Mouse (Mus musculus) gastrocnemius, adult 18-20 months (tissue): ENCODE measurements around the gene Ifitm2. TPM values are rescaled to one million over a fixed set of nuclear protein-coding genes. Genes with fewer than 3 reads are reported as not detected.
"Not testable (repeated sequence)": the region's sequence is repeated elsewhere in the genome, so short reads cannot be mapped to it uniquely, and the experiment has no call there.

ENCODE experiments used
- DNase-seq: peaks from one replicate; pipeline ENCODE4 v3.0.0; 2021; ENCODE audit warnings: low spot score
- total RNA-seq, 2 experiments: library from RNA; stranded (reverse); gene quantifications; 2 replicates each; pipeline ENCODE4 v1.2.3; 2021

Gene Ifitm2
- total RNA-seq, 2 experiments from 2014 or later, result 44.8 to 64.4 TPM

DNA sequence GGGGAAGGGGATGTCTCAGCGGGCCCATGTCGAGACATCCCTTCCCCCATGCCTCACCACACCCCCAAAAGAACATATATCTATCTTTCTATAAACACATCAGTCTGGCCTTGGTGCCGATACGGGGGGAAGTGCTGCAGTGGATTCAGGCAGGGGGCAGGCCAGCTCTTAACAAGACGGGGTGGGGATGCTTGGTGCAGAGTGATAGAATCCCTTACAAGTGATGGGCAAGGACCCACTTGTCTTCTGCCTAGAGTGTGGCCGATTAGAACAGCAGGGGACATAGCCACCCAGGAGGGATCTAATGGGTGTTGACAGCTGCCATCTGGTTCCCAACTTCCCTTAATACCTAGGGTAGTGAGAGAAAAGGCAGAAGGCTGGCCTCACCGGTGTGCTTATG lies 15.1 kb upstream of the Ifitm2 start:
- DNase-seq, result no peak

DNA sequence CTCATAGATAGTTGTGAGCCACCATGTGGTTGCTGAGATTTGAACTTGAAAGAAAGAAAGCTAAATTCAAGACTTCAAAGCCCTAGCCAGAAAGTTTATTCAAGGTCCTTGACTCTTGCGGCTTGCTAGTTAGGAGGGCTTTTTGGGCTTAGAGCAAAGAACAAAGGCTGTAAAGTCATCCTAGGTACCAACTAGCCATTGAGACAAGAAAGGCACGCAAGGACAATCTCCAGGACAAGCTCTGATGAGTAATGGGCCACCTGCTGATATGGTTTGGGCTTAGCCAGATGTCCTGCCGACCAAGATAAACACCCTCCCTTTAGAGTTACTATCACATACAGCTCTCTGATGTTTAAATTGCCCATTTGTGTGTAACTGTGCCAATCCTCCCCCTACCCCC lies 12.9 kb upstream of the Ifitm2 start:
- not testable (repeated sequence) for DNase-seq

DNA sequence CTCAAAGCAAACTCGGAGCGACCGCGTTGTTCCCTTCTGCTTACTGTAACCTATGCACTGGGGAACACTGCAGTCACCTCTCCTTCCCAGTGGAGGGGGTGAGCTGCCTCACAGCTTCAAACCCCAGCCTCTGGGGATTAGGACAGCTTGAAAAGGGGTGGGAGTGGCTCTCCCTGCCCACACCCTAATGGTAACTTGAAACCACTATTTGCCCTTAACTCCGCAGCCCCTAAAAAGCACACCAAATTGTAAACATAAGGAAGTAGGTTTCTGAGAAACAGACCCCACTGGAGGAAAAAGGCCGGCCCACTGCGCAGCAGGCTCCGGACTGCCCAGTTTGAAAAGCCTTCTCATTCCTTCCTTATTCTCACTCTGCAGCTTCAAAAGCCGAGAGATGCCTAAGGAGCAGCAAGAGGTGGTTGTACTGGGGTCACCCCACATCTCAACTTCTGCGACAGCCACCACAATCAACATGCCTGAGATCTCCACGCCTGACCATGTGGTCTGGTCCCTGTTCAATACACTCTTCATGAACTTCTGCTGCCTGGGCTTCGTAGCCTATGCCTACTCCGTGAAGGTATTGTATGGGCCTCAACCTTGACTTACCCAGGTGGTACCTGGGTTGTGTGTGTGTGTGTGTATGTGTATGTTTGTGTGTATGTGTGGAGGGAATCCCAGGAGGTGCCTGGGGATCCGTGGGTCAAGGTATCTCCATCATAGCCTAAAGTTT lies 12.2 kb upstream of the Ifitm2 start:
- DNase-seq, result no peak

DNA sequence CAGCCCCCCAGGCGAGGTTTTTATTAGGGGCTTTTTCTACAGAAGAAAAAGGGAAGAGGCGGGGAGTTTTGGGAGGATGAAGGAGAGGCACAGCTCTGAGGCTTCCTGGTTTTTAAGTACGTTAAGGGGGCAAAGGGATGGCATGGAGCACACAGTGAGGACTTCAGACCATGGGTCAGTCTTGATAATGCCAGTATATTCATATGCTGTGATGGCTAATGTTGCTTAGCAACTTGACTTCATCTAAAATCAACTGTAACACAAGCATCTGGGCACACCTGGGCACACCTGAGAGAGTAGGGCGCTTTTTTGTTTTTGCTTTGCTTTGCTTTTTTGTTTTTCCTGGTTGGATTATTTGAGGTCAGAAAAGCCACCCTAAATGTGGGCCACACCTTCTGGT lies 11.1 kb upstream of the Ifitm2 start, which contains the start of gene Ifitm1:
Gene Ifitm1, plus strand, starts transcription at position 301 of the 400 bp plus-strand sequence.
- DNase-seq, result no peak

DNA sequence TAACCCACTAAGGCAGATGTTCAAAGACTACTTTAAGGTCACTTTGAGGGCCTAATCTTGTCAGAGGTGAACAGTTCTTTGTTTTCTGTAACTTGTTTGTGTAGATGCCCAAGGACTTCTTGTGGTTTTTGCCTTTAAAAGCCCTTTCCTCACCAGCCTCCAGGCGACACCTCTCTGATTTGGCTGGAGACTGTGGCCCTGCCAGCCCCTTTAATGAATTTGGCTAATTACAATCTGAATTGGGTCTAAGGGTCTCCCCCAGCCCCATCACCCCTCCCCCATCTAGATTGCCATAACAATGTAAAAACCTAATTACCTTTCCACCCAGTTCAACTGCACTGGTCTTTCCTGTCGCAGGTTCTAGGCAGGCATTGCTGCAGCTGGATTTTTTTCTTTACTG lies 6.9 kb upstream of the Ifitm2 start:
- no peak for DNase-seq

DNA sequence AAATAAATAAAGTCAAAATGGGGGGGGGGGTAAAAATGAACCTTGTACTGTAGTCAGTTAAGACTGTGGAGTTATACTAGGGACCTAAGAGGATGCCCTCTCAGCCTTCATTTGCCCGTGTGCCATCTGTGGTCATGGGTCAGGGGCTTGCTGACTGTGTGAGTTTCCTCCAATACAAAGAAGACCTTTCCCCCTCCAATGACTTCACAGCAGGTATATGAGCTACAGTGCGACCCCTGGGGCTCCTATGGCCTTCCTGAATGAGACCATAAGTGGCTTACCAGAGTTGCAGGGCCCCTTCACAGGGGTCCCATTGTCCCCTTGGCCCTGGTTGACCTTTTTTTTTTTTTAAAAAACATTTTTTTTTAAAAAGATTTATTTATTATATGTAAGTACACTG lies 5.6 kb upstream of the Ifitm2 start:
- no peak for DNase-seq

DNA sequence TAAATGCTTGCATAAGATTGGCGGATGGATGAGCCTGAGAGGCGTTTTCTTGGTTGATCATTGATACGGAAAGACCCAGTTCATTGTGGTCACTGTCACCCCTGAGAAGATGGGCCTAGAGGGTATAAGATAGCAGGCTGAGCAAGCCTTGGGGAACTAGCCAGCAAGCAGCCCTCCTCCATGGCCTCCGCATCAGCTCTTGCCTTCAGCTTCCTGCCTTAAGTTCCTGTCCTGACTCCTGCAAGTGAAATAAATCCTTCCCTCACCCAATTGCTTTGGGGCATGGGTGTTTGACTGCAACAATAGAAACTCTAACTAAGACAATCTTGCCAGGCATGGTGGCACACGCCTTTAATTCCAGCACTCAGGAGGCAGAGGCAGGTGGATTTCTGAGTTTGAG lies 4.2 kb upstream of the Ifitm2 start:
- DNase-seq, result no peak

DNA sequence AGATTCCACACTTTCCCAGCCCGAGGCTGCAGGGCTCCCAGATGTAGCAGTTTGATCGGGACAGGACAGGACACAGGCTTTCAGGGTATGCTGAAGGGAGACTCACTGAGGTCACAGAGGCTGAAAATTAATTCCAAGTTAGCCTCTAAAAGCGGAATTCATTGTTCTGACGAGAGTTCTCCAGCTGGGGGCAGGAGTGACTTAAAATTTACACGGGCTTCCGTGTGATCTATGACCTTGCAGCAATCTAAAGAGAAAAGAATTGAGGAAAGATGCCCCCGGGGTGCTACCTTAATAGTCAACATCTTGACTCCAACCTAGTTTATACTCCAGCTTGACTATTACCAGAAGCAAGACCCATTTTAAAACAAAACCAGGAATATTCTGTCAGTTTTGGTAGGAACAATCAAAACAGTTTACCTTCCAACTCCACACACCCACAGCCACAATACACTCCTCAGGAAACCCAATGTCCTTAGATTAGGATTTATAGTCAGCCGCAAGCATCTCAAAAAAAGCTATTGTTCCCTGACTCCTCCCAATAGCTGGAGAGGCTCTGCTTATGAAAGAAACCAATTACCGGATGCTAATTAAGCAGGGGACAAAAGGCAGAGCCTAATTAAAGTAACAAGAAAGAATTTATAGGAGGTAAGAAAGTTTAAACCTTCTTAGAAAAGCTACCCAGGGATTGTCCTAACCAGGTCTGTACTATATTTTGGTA lies 3.6 kb upstream of the Ifitm2 start:
- peak; percentile 62 for DNase-seq

DNA sequence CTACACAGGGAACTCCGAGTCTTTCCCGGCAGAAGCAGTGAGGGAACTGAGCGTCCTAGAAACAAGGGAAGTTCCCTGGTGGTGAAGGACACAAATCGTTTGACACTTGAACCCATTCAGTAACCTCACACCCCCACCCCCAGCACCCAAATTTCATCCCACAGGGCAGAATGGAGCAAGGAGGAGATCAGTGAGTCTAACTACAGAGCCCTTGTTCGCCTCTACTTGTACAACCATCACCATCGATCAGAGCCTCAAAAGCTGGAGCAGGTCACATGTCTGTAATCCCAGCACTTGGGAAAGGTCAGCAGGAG lies 726 bp upstream of the Ifitm2 start:
- DNase-seq, result no peak

DNA sequence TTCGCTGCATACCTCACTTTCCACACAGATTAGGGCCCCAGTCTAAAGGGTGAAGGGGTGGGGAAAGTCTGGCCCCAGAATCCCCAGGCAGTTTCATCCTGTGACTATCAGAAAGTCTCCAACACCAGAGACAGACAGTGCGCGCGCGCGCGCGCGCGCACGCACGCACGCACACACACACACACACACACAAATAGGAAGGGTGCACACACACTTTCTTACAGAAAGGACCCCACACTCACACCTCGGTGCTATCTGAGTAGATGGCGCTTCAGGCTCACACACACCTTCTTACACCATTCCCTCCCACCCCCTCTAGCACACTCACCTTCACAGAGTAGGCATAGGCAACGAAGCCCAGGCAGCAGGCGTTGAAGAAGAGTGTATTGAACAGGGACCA lies 445 bp downstream of the Ifitm2 start:
- no peak for DNase-seq

DNA sequence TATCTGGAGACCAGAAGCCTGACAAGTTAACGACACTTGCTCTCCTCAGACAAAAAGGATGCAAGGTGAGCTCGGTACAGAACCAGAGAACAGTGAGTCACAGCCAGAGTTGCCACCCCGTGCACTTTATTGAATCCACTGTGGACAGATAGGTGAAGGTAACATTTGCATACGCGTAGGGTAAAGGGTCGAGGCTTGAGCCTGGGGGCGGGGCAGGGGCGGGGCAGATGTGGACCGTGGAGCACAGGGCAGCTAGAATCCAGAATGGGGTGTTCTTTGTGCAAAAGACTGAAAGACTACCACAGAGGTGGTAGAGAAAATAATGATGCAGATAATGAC lies 1.1 kb downstream of the Ifitm2 start:
- no peak for DNase-seq

DNA sequence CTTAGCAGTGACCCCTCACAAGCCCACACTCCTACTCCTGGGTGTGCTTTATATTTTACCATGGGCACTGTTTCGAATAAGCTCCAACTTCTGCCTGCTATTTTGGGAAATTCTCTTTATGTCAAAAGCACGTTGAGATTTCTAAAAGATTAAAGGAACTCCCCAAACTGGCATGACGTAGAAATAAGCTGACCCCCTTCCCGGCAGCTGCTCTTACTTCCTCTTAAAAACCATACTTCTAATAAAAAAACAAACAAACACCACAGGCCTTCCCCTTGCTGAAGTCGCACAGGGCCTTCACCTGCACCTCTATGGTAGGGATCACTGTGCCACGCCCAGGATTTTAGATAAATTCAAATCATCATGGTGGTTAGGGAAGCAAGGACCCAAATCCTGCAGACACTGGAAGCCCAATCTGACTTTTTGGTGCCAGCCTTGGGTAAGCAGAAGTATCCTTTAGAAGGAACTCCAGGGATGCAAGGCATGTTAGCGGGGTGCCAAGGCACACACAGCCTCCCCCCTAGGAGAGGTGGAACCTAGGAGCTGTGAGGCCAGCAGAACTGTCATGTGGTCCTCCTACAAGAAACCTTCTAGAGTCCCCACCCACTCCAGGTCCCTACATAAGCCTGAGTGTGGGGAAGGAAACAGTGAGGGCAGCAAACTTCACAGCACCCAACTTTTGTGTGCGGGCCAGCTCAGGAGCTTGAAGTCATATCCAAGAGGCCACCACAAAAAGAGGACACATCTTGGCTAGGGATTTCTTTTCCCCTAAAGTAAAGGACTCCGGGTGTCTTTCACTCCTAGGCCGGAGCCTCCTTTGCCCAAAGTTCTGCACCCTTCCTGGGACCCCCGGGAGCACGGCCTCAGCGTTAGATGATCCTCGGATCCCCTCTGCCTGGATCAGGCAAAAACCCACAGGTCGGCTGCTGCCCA lies 1.7 kb downstream of the Ifitm2 start:
- no peak for DNase-seq

DNA sequence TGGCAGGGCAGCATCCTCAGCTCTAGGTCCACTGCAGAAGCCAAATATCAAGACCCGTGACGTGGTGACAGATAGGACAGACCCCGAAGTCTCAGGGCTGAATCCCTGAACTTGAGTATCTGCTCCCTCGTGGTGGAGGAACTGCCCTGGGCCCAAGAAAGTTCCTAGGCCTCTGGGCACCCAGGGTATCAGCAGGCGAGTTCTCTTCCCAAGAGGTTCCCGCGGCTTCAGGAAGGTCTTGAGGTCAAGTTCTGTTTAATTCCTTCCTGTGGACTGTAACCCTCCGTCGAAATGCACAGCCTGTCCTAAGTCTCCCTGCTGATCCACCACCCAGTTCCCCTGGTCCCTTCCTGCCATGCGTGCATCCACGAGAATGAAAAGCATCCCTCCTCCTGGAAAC lies 2.7 kb downstream of the Ifitm2 start:
- DNase-seq, result no peak

DNA sequence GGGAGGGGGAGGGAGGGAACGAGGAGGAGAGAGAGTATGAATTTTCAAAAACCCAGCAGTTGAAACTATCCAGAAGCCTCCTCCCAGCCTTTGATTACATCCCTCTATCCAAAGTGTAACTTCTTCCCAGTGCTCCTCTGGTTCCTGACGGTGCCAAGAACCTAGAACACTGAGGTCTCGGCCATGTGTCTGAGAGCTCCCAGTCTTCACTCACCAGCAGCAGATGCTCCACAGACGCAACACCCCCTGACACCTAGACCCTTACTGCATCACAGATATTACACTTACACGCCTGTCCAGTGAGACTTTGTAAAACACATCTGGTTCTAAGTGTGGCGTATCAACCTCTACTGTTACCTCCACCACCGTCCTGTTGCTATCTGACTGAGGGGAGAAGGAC lies 3.3 kb downstream of the Ifitm2 start:
- DNase-seq, result no peak

DNA sequence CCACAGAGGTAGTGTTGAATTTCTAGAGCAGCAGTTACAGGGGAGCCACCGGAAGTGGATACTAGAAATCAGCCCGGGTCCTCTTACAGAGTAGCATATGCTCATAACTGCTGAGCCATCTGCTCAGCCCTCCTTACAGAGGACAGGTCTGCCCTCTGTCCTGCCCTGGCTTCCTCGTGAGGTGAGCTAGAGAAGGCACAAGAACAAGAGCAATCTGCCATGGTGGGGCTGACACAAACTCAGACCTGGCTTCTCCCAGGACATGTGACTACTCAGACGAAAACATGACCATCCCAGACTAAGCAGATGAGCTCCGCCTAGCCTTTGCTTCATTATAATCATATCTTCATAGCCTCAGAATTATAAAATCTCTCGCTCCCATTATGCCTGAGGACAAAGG lies 4.0 kb downstream of the Ifitm2 start:
- DNase-seq, result no peak

DNA sequence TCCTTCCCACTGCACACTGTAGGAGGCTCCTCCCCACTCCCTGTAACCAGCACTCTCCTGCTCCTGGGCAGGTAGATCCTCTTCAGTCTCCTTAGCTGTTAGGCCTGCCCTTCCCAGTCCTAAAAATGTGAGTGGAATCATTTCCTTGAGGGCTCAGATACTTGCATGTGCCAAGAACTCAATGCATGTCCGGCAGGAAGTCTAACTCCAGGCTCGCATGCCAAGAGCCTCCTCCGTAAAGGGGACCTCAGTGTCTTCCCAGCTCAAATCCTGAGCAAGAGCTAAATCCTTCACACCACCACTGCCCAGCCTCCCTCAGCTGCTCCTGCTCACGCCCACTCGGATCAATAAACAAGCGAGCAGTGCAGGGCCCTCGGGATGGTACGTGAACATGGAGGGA lies 4.7 kb downstream of the Ifitm2 start:
- DNase-seq, result no peak

DNA sequence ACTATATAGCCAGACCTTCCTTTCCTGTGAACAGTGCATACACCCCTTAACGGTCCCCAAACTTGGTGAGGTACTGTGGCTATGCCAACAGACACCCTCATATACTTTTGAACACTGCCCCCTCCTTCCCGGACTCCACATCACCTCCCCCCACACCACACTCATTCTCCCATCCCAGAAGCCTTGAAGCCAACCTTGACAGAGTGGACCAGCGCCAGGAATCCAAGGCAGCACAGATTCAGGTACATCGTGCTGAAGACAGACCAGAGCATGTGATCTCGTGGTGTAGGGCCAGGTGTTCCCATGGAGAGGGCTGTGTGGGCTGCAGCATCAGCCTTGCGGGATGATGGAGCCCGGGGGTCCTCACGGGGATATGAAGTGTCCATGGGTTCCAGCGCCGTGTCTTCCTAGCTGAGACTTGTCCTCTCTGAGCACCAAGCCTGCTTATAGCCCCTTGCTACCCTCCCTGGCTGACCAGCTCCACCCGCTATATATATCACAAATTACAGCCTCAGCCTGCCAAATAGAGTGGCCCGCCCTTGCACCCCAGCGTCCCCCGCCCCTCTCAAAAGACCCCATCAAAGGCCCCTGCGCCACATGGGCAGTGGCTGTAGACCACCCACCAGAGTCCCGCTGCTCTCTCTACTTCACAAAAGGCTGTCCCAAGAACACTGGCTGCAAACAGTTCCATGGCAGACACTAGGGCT lies 5.8 kb downstream of the Ifitm2 start, which contains the start of gene Ifitm5:
Gene Ifitm5, minus strand, starts transcription at position 468 of the 707 bp plus-strand sequence.
- no peak for DNase-seq

DNA sequence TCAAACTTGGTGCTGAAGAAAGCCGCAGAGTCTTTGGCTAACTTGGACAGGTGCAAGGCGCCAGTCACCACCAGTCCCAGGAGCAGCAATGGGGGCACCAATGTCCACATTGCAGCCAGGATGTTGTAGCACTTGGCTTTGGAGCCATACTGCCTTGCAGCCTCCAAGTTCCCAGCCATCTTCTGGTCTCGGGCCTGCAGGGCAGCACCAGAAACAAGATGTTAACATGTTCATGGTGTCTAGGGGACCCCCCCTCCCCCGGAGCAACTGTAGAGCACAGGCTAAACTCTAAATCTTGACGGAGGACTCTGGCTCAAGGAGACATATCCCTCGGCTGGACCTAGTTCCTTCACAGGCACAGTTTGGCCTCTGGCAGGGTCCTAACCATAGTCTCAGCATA lies 6.5 kb downstream of the Ifitm2 start:
- DNase-seq, result no peak

DNA sequence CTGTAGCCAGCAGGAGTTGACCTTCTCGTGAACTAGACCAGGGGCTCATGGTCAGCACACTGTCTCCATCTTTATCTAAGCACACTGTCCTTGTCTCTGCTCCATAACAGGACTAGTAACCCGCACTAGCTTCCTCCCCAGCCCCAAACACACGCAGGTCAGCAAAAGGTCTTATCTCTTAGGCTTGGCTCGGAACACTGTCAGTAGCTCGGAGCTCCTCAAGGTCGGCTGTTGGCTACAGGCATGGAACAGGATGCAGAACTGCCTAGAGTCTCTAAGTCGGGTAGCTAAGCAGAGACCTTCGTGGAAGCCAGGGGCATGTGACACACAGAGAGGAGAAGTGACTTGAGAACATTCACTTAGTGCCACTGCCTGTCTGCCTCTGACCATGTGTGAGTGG lies 7.6 kb downstream of the Ifitm2 start:
- DNase-seq, result no peak

DNA sequence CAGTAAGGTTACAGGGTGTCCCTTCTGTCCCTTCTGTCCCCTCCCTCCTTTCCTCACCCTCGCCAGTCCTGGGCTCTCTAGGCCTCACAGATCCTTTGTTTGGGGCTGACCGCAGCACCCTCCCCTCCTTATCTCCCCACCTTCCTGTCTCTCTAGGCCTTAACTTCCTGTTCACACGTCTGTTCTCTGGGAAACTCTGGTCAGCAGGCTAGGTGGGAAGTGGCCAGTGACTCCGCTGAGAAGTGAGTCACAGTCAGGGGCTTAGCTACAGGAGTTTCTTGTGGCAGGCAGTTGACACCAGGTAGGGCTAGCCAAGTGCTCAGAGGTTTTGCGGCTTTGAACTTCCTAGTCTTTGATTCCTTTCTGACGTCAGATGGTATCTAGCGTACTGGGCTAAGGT lies 8.8 kb downstream of the Ifitm2 start:
- no peak for DNase-seq

DNA sequence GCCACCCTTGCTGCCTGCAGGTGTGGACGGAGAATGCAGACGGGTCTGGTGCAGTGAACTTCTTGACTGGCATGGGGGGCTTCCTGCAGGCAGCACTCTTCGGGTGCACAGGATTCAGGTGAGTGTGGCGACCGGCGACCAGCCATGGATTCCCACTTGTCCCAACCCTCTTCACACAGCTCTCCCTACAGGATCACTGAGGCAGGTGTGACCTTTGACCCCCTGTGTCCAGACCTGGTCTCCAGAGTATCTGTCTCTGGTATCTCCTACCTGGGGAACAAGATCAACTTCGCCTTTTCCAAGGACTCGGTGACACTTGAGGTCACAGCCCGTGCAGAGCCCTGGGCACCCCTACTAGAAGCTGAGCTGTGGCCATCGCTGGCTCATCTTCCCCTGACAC lies 9.5 kb downstream of the Ifitm2 start:
- DNase-seq, result no peak

DNA sequence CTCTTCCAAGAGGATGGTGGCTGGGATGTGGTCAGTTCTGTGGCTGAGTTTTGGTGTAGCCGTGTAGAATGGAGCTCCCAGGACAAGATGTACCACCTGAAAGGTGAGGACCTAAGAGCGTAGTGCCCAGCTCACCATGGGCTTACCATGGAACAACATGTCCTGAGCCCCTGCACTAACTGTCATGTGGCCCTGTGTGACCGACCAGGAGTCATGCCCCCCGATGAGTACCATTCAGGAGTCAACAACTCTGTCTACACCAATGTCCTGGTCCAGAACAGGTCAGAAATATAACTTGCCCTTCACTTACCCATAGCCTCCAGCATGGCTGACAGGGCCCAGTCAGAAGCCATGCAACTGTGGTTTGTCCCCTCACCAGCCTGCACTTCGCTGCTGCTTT lies 10.5 kb downstream of the Ifitm2 start:
- DNase-seq, result no peak
